Mouse (Mus musculus) frontal cortex, postnatal 25 days (tissue): Measurements from ENCODE around the gene Zfp326.
A peak's percentile ranks its signal among the peaks of the same experiment; 100 is the strongest.
"Not testable (repeated sequence)": the region's sequence is repeated elsewhere in the genome, so short reads cannot be mapped to it uniquely, and the experiment has no call there.

ENCODE experiments used
- DNase-seq, 2 experiments: peaks; one replicate each; pipeline ENCODE4 v3.0.0; 2022; ENCODE audit warnings: low spot score in 2 of 2

The Zfp326 gene

GRCm38 (mm10) chr5:105876068-105876924 is at the start of gene Zfp326:
Gene Zfp326 (plus strand): TSS chr5:105876565.
- DNase-seq, result peak; percentile 56 to 72

GRCm38 (mm10) chr5:105826916-105827510 is 49.4 kb upstream of the Zfp326 start:
- no peak for DNase-seq

- DNase-seq, result no peak
Observed at GRCm38 (mm10) chr5:105828050-105828449, 48.3 kb upstream of the Zfp326 start.

GRCm38 (mm10) chr5:105829008-105829586 is 47.3 kb upstream of the Zfp326 start:
- DNase-seq, result no peak

GRCm38 (mm10) chr5:105832140-105832539 is 44.2 kb upstream of the Zfp326 start:
- DNase-seq, result no peak

- DNase-seq, result no peak
Observed at GRCm38 (mm10) chr5:105833923-105834322, 42.4 kb upstream of the Zfp326 start.

GRCm38 (mm10) chr5:105836006-105836405 is 40.4 kb upstream of the Zfp326 start:
- no peak for DNase-seq

GRCm38 (mm10) chr5:105839740-105840310 is 36.5 kb upstream of the Zfp326 start:
- no peak for DNase-seq

- DNase-seq, result no peak
Observed at GRCm38 (mm10) chr5:105844044-105844753, 32.2 kb upstream of the Zfp326 start.

GRCm38 (mm10) chr5:105845041-105845440 is 31.3 kb upstream of the Zfp326 start:
- DNase-seq, result no peak

GRCm38 (mm10) chr5:105847726-105848125 is 28.6 kb upstream of the Zfp326 start:
- no peak for DNase-seq

GRCm38 (mm10) chr5:105849222-105849621 is 27.1 kb upstream of the Zfp326 start:
- DNase-seq, result no peak

GRCm38 (mm10) chr5:105849643-105850042 is 26.7 kb upstream of the Zfp326 start:
- DNase-seq, result no peak

- no peak for DNase-seq
Observed at GRCm38 (mm10) chr5:105853271-105853670, 23.1 kb upstream of the Zfp326 start.

GRCm38 (mm10) chr5:105857486-105857885 is 18.9 kb upstream of the Zfp326 start:
- no peak for DNase-seq

GRCm38 (mm10) chr5:105858754-105859694 is 17.3 kb upstream of the Zfp326 start:
- DNase-seq, result no peak

- no peak for DNase-seq
Observed at GRCm38 (mm10) chr5:105859716-105860460, 16.5 kb upstream of the Zfp326 start.

- no peak for DNase-seq
Observed at GRCm38 (mm10) chr5:105860461-105860835, 15.9 kb upstream of the Zfp326 start.

- no peak for DNase-seq
Observed at GRCm38 (mm10) chr5:105861616-105862015, 14.7 kb upstream of the Zfp326 start.

GRCm38 (mm10) chr5:105865110-105865628 is 11.2 kb upstream of the Zfp326 start:
- not testable (repeated sequence) for DNase-seq
